Mouse (Mus musculus): ENCODE measurements around the gene Sfswap. TPM values are rescaled to one million over a fixed set of nuclear protein-coding genes. Genes with fewer than 3 reads are reported as not detected.
"Not testable (repeated sequence)": the region's sequence is repeated elsewhere in the genome, so short reads cannot be mapped to it uniquely, and the experiment has no call there.

The Sfswap gene
- polyA plus RNA-seq (2012; ENCODE audit: insufficient read depth, insufficient read length, low replicate concordance, missing spikeins) = 361 TPM in 1 of 2 replicates, not detected in the other

DNA sequence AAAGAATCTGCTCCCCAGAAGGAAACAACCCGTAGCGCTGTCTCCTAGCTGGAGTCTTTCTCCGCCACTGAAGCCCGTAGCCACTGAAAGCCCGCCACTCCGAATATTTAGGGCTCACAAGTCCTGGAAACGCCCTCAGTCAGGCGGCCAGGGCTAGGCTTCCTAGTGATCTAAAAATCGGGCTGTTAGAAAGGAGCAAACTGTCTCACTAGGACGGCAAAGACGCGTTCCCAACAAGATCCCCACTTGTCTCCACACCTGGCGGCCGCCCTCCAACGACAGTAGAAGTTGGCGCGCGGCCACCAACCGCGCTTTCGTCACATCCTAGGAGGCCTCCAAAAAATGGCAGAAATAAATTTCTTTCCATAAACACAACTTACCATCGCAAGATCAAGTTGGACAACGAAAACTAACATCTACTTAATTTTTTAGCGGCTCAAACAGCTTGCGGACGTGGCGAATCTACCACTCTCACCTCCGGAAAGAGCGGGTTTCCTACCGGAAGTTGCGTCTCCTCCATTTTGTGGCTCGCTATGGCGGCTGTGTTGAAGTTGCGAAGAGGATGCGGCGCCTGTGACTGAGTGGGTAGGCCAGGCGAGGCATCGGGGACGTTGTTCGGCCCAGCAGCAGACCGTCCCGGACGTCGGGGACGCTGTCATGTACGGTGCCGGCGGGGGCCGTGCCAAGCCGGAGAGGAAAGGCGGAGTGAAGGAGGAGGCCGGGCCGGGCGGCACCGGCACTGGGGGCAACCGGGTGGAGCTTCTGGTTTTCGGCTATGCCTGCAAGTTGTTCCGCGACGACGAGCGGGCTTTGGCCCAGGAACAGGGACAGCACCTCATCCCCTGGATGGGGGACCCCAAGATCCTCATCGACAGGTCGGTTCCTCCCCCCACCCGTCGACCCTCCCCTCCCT is at the start of gene Sfswap:
Gene Sfswap, plus strand, starts transcription at position 500 of the 913 bp plus-strand sequence.
- TF ChIP-seq POLR2A (IDR thresholded peaks at IDR 0.05; ENCODE audit: insufficient read depth, low read depth, low read length) = peak; percentile 80
- TF ChIP-seq CTCF (IDR thresholded peaks at IDR 0.05; ENCODE audit: insufficient read depth, low read depth, low read length) = no peak

GRCm38 (mm10) chr5:129452561-129452960 is 48.5 kb upstream of the Sfswap start:
- Histone ChIP-seq H3K4me3 (ENCODE audit: insufficient read depth, low read depth, low read length) (no peak overlapping the region), H3K27ac (ENCODE audit: insufficient read depth, low read depth, low read length) (no peak overlapping the region), H3K4me1 (ENCODE audit: control insufficient read depth, insufficient read depth, low read length) (peaks cover 24% of the 10 kb centered on the region)
- 65% methylated on average over 3 of the region's 3 CpGs for WGBS
- TF ChIP-seq CTCF (IDR thresholded peaks at IDR 0.05; ENCODE audit: insufficient read depth, low read depth, low read length) (no peak), POLR2A (IDR thresholded peaks at IDR 0.05; ENCODE audit: insufficient read depth, low read depth, low read length) (no peak)

More for the DNA sequence above, at the start of gene Sfswap:
- under 1% methylated on average over 66 of the region's 66 CpGs for WGBS
- peak within 1 kb of the TSS; percentile 83 for H3K4me3 ChIP-seq (ENCODE audit: insufficient read depth, low read depth, low read length)
- peak within 1 kb of the TSS; percentile 79 for H3K27ac ChIP-seq (ENCODE audit: insufficient read depth, low read depth, low read length)
- peaks cover 4% of the 10 kb centered on the region; the same call in 1 of the 2 replicates for H3K4me1 ChIP-seq (ENCODE audit: control insufficient read depth, insufficient read depth, low read length)

DNA sequence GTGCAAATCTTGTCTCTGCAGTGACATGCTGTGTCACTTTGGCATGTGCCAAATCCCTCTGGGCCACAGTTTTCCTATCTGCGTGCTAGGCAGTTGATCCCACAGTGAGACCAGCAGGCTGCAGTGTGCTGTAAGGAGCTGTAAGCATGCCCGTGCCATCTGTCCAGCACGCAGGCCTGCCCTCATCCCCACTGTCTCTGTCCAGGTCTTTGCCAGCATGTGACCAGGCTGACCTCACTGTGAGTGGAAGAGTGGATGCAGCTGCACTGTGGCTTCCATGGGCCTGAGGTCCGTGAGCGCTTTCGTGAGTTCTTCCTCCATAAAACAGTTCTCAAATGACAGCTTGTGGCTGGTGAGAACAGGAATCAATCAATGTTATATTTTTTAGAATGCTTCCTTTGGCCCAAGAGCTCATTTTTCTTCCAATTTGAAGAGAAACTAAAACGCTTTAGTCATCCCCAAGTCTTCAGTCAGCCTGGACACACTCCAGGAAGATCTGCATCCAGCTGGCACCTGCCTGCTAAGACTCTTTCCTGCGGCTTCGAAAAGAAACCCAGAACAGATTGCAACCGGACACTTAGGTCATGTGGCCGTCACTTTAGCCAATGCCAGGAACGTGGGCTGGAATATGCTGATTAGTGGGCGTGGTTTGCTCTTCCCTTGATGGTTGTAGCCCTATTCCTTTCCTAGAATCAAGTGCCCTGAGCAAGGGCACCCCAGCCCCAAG is 46.1 kb upstream of the Sfswap start:
- Histone ChIP-seq H3K27ac (ENCODE audit: insufficient read depth, low read depth, low read length) (no peak overlapping the region), H3K4me1 (ENCODE audit: control insufficient read depth, insufficient read depth, low read length) (peaks cover 38% of the 10 kb centered on the region), H3K4me3 (ENCODE audit: insufficient read depth, low read depth, low read length) (no peak overlapping the region)
- TF ChIP-seq POLR2A (IDR thresholded peaks at IDR 0.05; ENCODE audit: insufficient read depth, low read depth, low read length) (no peak), CTCF (IDR thresholded peaks at IDR 0.05; ENCODE audit: insufficient read depth, low read depth, low read length) (no peak)
- 32% methylated on average over 13 of the region's 13 CpGs for WGBS

GRCm38 (mm10) chr5:129455529-129455896 is 45.5 kb upstream of the Sfswap start:
- 53% methylated on average over 2 of the region's 2 CpGs for WGBS
- Histone ChIP-seq H3K4me1 (ENCODE audit: control insufficient read depth, insufficient read depth, low read length) (peaks cover 41% of the 10 kb centered on the region), H3K4me3 (ENCODE audit: insufficient read depth, low read depth, low read length) (no peak overlapping the region), H3K27ac (ENCODE audit: insufficient read depth, low read depth, low read length) (no peak overlapping the region)
- TF ChIP-seq CTCF (IDR thresholded peaks at IDR 0.05; ENCODE audit: insufficient read depth, low read depth, low read length) (no peak), POLR2A (IDR thresholded peaks at IDR 0.05; ENCODE audit: insufficient read depth, low read depth, low read length) (no peak)

- Histone ChIP-seq H3K4me1 (ENCODE audit: control insufficient read depth, insufficient read depth, low read length) (peaks cover 49% of the 10 kb centered on the region), H3K4me3 (ENCODE audit: insufficient read depth, low read depth, low read length) (no peak overlapping the region), H3K27ac (ENCODE audit: insufficient read depth, low read depth, low read length) (no peak overlapping the region)
- 24% methylated on average over 9 of the region's 9 CpGs for WGBS
- no peak for TF ChIP-seq POLR2A (IDR thresholded peaks at IDR 0.05; ENCODE audit: insufficient read depth, low read depth, low read length)
- TF ChIP-seq CTCF (IDR thresholded peaks at IDR 0.05; ENCODE audit: insufficient read depth, low read depth, low read length) = peak; percentile 8; the same call in 1 of the 2 replicates
Observed at GRCm38 (mm10) chr5:129456579-129457140, 44.4 kb upstream of the Sfswap start.

DNA sequence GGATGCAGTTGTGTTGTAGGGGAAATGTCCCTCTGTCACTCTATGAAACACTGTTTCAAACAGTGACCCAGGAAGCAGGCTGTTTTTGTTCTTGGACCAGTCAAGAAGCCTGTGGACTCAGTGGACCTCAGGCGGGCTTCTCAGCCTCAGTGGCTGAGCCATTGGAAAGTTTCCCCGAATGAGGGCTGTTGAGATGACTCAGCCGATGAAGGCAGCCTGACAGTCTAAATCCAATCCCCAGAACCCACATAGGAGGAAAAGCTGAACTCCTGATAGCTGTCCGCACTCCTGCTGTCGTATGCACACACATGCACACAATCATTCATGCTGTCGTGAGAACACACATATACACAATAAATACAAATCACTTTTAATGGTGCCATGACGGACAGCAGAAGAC is 42.9 kb upstream of the Sfswap start:
- TF ChIP-seq CTCF (IDR thresholded peaks at IDR 0.05; ENCODE audit: insufficient read depth, low read depth, low read length) (no peak), POLR2A (IDR thresholded peaks at IDR 0.05; ENCODE audit: insufficient read depth, low read depth, low read length) (no peak)
- Histone ChIP-seq H3K4me3 (ENCODE audit: insufficient read depth, low read depth, low read length) (no peak overlapping the region), H3K4me1 (ENCODE audit: control insufficient read depth, insufficient read depth, low read length) (peaks cover 49% of the 10 kb centered on the region), H3K27ac (ENCODE audit: insufficient read depth, low read depth, low read length) (no peak overlapping the region)
- 64% methylated on average over 7 of the region's 7 CpGs for WGBS

DNA sequence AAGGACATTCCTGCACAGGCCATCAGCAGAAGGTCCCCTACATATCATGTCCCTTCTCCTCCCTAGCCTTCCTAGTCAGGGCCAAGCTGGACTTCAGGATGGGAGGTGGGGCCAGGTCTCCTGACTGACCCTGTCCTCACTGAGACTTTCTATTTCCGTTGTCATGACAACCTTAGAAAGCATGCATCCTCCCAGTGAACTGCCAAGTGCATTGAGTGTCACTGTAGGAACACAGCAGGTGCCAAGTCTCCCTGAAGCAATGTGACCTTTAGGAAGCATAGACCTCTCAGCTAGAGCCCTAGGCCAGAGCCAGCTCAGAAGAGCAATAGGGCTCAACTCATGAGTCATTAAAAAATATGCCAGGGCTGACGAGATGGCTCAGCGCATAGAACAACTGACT is 42.5 kb upstream of the Sfswap start:
- Histone ChIP-seq H3K27ac (ENCODE audit: insufficient read depth, low read depth, low read length) (no peak overlapping the region), H3K4me1 (ENCODE audit: control insufficient read depth, insufficient read depth, low read length) (peaks cover 49% of the 10 kb centered on the region), H3K4me3 (ENCODE audit: insufficient read depth, low read depth, low read length) (no peak overlapping the region)
- WGBS = 70% methylated on average over 3 of the region's 3 CpGs
- no peak for TF ChIP-seq CTCF (IDR thresholded peaks at IDR 0.05; ENCODE audit: insufficient read depth, low read depth, low read length)
- no peak for TF ChIP-seq POLR2A (IDR thresholded peaks at IDR 0.05; ENCODE audit: insufficient read depth, low read depth, low read length)

DNA sequence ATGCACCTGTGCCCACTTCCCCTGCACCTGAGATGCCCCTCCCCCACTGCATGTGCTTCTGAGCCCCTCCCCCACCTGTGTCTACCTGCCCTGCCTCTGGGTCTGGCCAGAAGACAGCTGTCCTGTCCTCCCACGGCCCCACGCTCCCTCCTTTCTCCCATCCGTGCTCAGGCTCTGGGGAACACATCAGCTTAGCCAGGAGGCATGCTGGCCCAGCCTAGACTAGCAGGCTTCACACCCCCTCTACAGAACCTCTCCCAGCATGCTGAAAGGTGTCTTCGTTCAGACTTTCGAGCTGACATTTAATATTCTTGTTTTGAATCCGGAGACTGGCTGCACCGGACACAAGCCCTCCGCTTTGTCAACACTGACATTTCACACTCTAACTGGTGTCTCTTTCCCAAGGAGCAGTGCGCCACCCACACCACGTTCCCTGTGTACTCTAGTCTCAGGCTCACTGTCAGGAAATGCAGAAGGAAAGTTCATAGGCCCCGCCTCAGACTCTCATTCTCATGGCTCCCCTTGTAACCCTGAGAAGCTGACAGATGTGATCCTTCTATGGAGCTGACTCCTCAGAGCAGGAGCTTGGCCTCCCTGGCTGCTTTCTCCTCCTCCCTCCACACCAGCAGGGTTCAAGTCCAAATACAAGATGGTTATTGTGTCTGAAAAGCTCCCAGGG is 40.1 kb upstream of the Sfswap start:
- Histone ChIP-seq H3K27ac (ENCODE audit: insufficient read depth, low read depth, low read length) (no peak overlapping the region), H3K4me1 (ENCODE audit: control insufficient read depth, insufficient read depth, low read length) (peaks cover 38% of the 10 kb centered on the region), H3K4me3 (ENCODE audit: insufficient read depth, low read depth, low read length) (no peak overlapping the region)
- WGBS = 54% methylated on average over 11 of the region's 11 CpGs
- no peak for TF ChIP-seq CTCF (IDR thresholded peaks at IDR 0.05; ENCODE audit: insufficient read depth, low read depth, low read length)
- no peak for TF ChIP-seq POLR2A (IDR thresholded peaks at IDR 0.05; ENCODE audit: insufficient read depth, low read depth, low read length)

DNA sequence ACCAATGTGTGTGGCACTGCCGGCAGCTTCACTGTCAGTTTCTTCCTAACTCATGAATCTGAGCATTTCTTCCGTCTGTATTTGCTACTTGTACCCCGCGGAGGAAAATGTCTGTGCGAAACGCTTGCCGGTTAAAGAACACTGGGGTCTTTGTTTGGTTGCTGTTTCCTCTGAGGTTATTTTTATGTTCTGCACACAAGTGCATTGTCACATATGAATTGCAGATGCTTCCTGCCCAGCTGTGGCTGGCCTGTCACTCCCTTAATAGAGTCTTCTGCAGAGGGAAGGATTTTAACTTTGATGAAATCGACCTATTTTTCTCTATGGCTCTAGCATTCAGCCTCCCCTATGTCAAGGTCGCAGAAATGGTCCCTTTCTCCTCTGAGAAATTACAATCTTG is 37.4 kb upstream of the Sfswap start:
- not testable (repeated sequence) for H3K4me3 ChIP-seq (ENCODE audit: insufficient read depth, low read depth, low read length); H3K27ac ChIP-seq (ENCODE audit: insufficient read depth, low read depth, low read length)
- 58% methylated on average over 9 of the region's 9 CpGs for WGBS
- H3K4me1 ChIP-seq (ENCODE audit: control insufficient read depth, insufficient read depth, low read length) = peaks cover 17% of the 10 kb centered on the region
